Mouse (Mus musculus) layer of hippocampus, adult 9-10 months (tissue): Measurements from ENCODE around the gene Dcx.

Source experiments
- DNase-seq: peaks from one replicate; pipeline ENCODE4 v3.0.0; 2022; ENCODE audit warnings: low spot score

Gene Dcx

DNA sequence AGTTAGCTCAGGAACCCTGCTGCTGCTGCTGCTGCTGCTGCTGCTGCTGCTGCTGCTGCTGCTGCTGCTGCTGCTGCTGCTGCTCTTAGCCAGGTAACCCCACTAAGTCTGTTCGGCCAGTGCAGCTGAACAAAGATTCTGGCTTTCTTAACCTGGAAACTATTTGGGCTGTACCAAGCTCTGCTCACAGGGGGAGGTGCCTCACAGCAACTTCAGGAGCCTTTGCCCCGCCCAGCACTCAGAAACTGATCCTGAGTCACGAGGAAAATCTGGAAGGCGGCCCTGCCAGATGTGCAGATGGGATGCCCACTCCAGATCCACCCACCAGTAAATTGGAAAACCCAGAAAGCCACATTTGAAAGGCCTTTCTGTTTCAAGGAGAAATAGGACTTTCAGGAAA lies 105.9 kb downstream of the Dcx start, which contains the start of gene Capn6:
Gene Capn6, minus strand, starts transcription at position 203 of the 400 bp plus-strand sequence.
- no peak for DNase-seq

DNA sequence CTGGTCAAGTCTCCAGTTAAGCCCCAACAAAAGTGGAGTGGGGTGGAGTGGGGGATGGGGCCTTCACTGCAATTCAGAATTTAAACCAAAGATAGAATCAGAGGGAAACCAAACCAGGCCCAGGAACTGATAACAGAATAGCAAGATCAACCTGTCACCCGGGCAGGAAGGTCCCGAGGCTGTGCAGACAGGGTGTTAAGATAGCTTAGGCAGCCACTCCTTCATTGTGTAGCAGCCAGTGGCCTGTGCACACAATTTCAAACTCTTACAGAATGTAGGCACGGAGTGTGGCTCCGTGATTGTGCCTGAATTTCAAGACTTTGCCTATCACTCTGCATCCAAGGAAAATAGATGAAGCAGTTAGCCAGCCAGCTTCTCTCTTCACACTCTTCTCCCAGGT lies 106.6 kb downstream of the Dcx start:
- DNase-seq = no peak

DNA sequence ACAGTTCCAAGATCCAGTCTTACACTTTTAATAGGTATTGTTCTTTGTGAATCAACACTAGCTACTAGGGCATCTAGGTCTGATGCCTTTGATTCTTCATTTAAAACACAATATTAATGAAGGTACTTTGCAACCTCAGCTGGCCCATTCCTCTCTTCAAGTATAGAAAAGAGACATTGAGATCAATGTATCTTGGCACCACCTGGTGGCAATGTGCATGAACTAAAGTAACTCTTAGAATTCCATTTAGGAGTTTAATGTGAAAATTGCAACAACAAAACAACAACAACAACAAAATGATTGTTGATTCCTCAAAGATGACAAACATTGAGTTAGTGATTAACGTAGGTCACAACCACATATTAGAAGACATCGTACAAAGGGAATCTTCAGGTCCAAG lies 114.2 kb downstream of the Dcx start:
- DNase-seq = no peak

DNA sequence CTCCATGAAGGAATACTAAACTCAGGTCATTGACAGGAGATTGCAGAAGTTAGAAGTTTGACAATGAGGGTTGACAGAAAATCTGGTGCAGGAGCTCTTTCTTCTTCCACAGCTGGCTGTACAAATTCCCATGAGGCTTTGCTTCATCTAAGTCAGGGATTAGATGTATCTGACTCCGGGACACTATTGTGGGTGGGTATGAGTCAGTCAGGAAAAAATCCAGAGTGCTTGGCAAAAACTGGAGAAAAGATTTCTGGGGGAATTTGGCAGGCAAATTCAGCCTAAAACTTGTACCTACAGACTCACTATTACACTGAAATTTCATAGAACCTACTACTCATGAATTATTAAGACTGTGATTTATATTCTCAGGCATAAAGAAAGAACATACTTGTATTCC lies 117.2 kb downstream of the Dcx start:
- no peak for DNase-seq
